Mouse (Mus musculus) MEL (cell line): ENCODE results near the gene Osgepl1. TPM values are rescaled to one million over a fixed set of nuclear protein-coding genes. Genes with fewer than 3 reads are reported as not detected.

Experiments used
- DNase-seq: peaks from one replicate; pipeline ENCODE4 v3.0.0; 2011; ENCODE audit warnings: low read depth, low spot score
- H3K27ac ChIP-seq: 2 replicates; pipeline ENCODE4 v1.5.1; 2012; ENCODE audit warnings: low read depth, mild to moderate bottlenecking, control low read depth, low read length, moderate library complexity; ENCODE audit not compliant: control insufficient read depth
- H3K27me3 ChIP-seq, 2 experiments: fragments of 150-350 bp in 1 of 2; sonication (generic) in 1 of 2; 2 replicates each; pipeline ENCODE4 v1.6.1; 2012; ENCODE audit warnings: low read length in 2 of 2, mild to moderate bottlenecking in 2 of 2, improper control_type of control experiment in 1 of 2, moderate library complexity in 1 of 2; ENCODE audit not compliant: insufficient read depth in 2 of 2, control insufficient read depth in 1 of 2
- H3K36me3 ChIP-seq, 2 experiments: 2 replicates each; pipeline ENCODE4 v1.6.1; 2012 to 2014; ENCODE audit warnings: low read length in 2 of 2, improper control_type of control experiment in 1 of 2, inconsistent platforms in 1 of 2, mild to moderate bottlenecking in 1 of 2; ENCODE audit not compliant: insufficient read depth in 2 of 2, control insufficient read depth in 1 of 2
- H3K4me1 ChIP-seq, 2 experiments: fragments of 150-350 bp in 1 of 2; sonication (generic) in 1 of 2; 2 replicates each; pipeline ENCODE4 v1.6.1; 2012; ENCODE audit warnings: low read length in 2 of 2, improper control_type of control experiment in 1 of 2, mild to moderate bottlenecking in 1 of 2; ENCODE audit not compliant: insufficient read depth in 2 of 2, control insufficient read depth in 1 of 2
- H3K4me3 ChIP-seq, 2 experiments: fragments of 150-350 bp in 1 of 2; sonication (generic) in 1 of 2; 2 replicates each; pipeline ENCODE4 v1.5.1; 2012; ENCODE audit warnings: low read depth in 2 of 2, low read length in 2 of 2, mild to moderate bottlenecking in 2 of 2, moderate library complexity in 2 of 2, control low read depth in 1 of 2, improper control_type of control experiment in 1 of 2; ENCODE audit not compliant: control insufficient read depth in 1 of 2, insufficient read depth in 1 of 2
- H3K79me2 ChIP-seq: 2 replicates; pipeline ENCODE4 v1.6.1; 2012; ENCODE audit warnings: mild to moderate bottlenecking, low read length, moderate library complexity; ENCODE audit not compliant: control insufficient read depth, poor library complexity, insufficient read depth
- H3K9ac ChIP-seq: 2 replicates; pipeline ENCODE4 v1.6.1; 2012; ENCODE audit warnings: low read depth, mild to moderate bottlenecking, control low read depth, low read length, moderate library complexity; ENCODE audit not compliant: control insufficient read depth, poor library complexity, severe bottlenecking
- H3K9me3 ChIP-seq: fragments of 150-350 bp; sonication (generic); replicated peaks from 2 replicates; pipeline ENCODE4 v1.6.1; 2012; ENCODE audit warnings: mild to moderate bottlenecking, low read length, improper control_type of control experiment, moderate library complexity; ENCODE audit not compliant: insufficient read depth
- BHLHE40 ChIP-seq: IDR thresholded peaks from 2 replicates; pipeline ENCODE4 v1.6.1; 2012; ENCODE audit warnings: low read depth, mild to moderate bottlenecking, inconsistent platforms, low read length, improper control_type of control experiment, borderline replicate concordance
- CHD2 ChIP-seq: IDR thresholded peaks from 2 replicates; pipeline ENCODE4 v1.6.1; 2011; ENCODE audit warnings: low read length, improper control_type of control experiment
- CTCF ChIP-seq, 3 experiments: IDR thresholded peaks in 2 of 3; conservative IDR thresholded peaks in 1 of 3; 2 replicates each; pipeline ENCODE4 v1.5.1; 2011 to 2012; ENCODE audit warnings: low read length in 3 of 3, low read depth in 2 of 3, mild to moderate bottlenecking in 2 of 3, improper control_type of control experiment in 1 of 3, inconsistent platforms in 1 of 3, mixed read lengths in 1 of 3, moderate library complexity in 1 of 3; ENCODE audit not compliant: control insufficient read depth in 1 of 3, insufficient read depth in 1 of 3, poor library complexity in 1 of 3, severe bottlenecking in 1 of 3
- E2F4 ChIP-seq: IDR thresholded peaks from 2 replicates; pipeline ENCODE4 v1.6.1; 2011; ENCODE audit warnings: low read depth, low read length, improper control_type of control experiment, borderline replicate concordance
- ELF1 ChIP-seq: IDR thresholded peaks from 2 replicates; pipeline ENCODE4 v1.6.1; 2014; ENCODE audit warnings: low read depth, mild to moderate bottlenecking, inconsistent platforms, low read length, improper control_type of control experiment, moderate library complexity
- EP300 ChIP-seq, 2 experiments: IDR thresholded peaks; 2 replicates each; pipeline ENCODE4 v1.6.1; 2011; ENCODE audit warnings: improper control_type of control experiment in 2 of 2, low read length in 2 of 2, low read depth in 1 of 2, mild to moderate bottlenecking in 1 of 2
- ETS1 ChIP-seq: IDR thresholded peaks from 2 replicates; pipeline ENCODE4 v1.6.1; 2012; ENCODE audit warnings: low read depth, mild to moderate bottlenecking, inconsistent platforms, low read length, improper control_type of control experiment, moderate library complexity
- GABPA ChIP-seq: IDR thresholded peaks from 2 replicates; pipeline ENCODE4 v1.6.1; 2012; ENCODE audit warnings: low read depth, mild to moderate bottlenecking, inconsistent platforms, low read length, improper control_type of control experiment, moderate library complexity
- HCFC1 ChIP-seq: IDR thresholded peaks from 2 replicates; pipeline ENCODE4 v1.6.1; 2012; ENCODE audit warnings: low read depth, mild to moderate bottlenecking, inconsistent platforms, low read length, improper control_type of control experiment, moderate library complexity
- JUND ChIP-seq: IDR thresholded peaks from 2 replicates; pipeline ENCODE4 v1.6.1; 2011; ENCODE audit warnings: low read depth, mild to moderate bottlenecking, improper control_type of control experiment, low read length
- KAT2A ChIP-seq: conservative IDR thresholded peaks from 2 replicates; pipeline ENCODE4 v1.6.1; 2012; ENCODE audit warnings: low read depth, low read length, improper control_type of control experiment, inconsistent platforms
- MAFK ChIP-seq: IDR thresholded peaks from 2 replicates; pipeline ENCODE4 v1.6.1; 2011; ENCODE audit warnings: low read depth, mild to moderate bottlenecking, low read length, improper control_type of control experiment, borderline replicate concordance
- MAX ChIP-seq: IDR thresholded peaks from 2 replicates; pipeline ENCODE4 v1.6.1; 2011; ENCODE audit warnings: low read length, improper control_type of control experiment
- MAZ ChIP-seq: IDR thresholded peaks from 2 replicates; pipeline ENCODE4 v1.6.1; 2012; ENCODE audit warnings: low read depth, mild to moderate bottlenecking, inconsistent platforms, low read length, improper control_type of control experiment
- MXI1 ChIP-seq: IDR thresholded peaks from 2 replicates; pipeline ENCODE4 v1.6.1; 2011; ENCODE audit warnings: mild to moderate bottlenecking, low read depth, low read length, improper control_type of control experiment
- MYB ChIP-seq: IDR thresholded peaks from 2 replicates; pipeline ENCODE4 v1.6.1; 2011; ENCODE audit warnings: mild to moderate bottlenecking, low read depth, low read length, improper control_type of control experiment
- MYC ChIP-seq: IDR thresholded peaks from 2 replicates; pipeline ENCODE4 v1.6.1; 2011; ENCODE audit warnings: low read depth, mild to moderate bottlenecking, low read length, improper control_type of control experiment, moderate library complexity
- NELFE ChIP-seq: IDR thresholded peaks from 2 replicates; pipeline ENCODE4 v1.6.1; 2011; ENCODE audit warnings: low read depth, low read length, improper control_type of control experiment
- NRF1 ChIP-seq: IDR thresholded peaks from 2 replicates; pipeline ENCODE4 v1.6.1; 2014; ENCODE audit warnings: low read depth, mild to moderate bottlenecking, inconsistent platforms, low read length, improper control_type of control experiment, moderate library complexity; ENCODE audit not compliant: poor library complexity, insufficient read depth, severe bottlenecking
- POLR2A ChIP-seq, 2 experiments: IDR thresholded peaks; 2 replicates each; pipeline ENCODE4 v1.6.1; 2011 to 2012; ENCODE audit warnings: low read length in 2 of 2, mild to moderate bottlenecking in 2 of 2, control low read depth in 1 of 2, improper control_type of control experiment in 1 of 2, low read depth in 1 of 2, moderate library complexity in 1 of 2; ENCODE audit not compliant: control insufficient read depth in 1 of 2, insufficient read depth in 1 of 2, poor library complexity in 1 of 2
- POLR2AphosphoS2 ChIP-seq: IDR thresholded peaks from 2 replicates; pipeline ENCODE4 v1.6.1; 2011; ENCODE audit warnings: low read length, improper control_type of control experiment
- POLR2AphosphoS5 ChIP-seq: IDR thresholded peaks from 2 replicates; pipeline ENCODE4 v1.6.1; 2012; ENCODE audit warnings: low read depth, borderline replicate concordance, mild to moderate bottlenecking, inconsistent platforms, low read length, moderate library complexity, mixed read lengths
- RAD21 ChIP-seq: IDR thresholded peaks from 2 replicates; pipeline ENCODE4 v1.6.1; 2011; ENCODE audit warnings: mild to moderate bottlenecking, low read depth, low read length, improper control_type of control experiment
- RCOR1 ChIP-seq: IDR thresholded peaks from 2 replicates; pipeline ENCODE4 v1.6.1; 2012; ENCODE audit warnings: low read depth, mild to moderate bottlenecking, inconsistent platforms, low read length, improper control_type of control experiment
- SIN3A ChIP-seq: IDR thresholded peaks from 2 replicates; pipeline ENCODE4 v1.6.1; 2012; ENCODE audit warnings: low read length, improper control_type of control experiment, inconsistent platforms
- SMC3 ChIP-seq: IDR thresholded peaks from 2 replicates; pipeline ENCODE4 v1.6.1; 2011; ENCODE audit warnings: low read depth, low read length, improper control_type of control experiment
- TAL1 ChIP-seq: IDR thresholded peaks from 2 replicates; pipeline ENCODE4 v1.6.1; 2012; ENCODE audit warnings: mild to moderate bottlenecking, inconsistent platforms, low read length, moderate library complexity, mixed read lengths
- TBP ChIP-seq: IDR thresholded peaks from 2 replicates; pipeline ENCODE4 v1.8.0; 2011; ENCODE audit warnings: low read depth, low read length, improper control_type of control experiment
- TCF12 ChIP-seq: IDR thresholded peaks from 2 replicates; pipeline ENCODE4 v1.6.1; 2014; ENCODE audit warnings: low read depth, mild to moderate bottlenecking, inconsistent platforms, low read length, improper control_type of control experiment, moderate library complexity
- UBTF ChIP-seq: IDR thresholded peaks from 2 replicates; pipeline ENCODE4 v1.6.1; 2012; ENCODE audit warnings: low read depth, mild to moderate bottlenecking, inconsistent platforms, low read length, improper control_type of control experiment, moderate library complexity, borderline replicate concordance; ENCODE audit not compliant: insufficient read depth
- USF1 ChIP-seq: IDR thresholded peaks from 2 replicates; pipeline ENCODE4 v1.6.1; 2014; ENCODE audit warnings: low read depth, mild to moderate bottlenecking, inconsistent platforms, low read length, improper control_type of control experiment, moderate library complexity
- USF2 ChIP-seq, 2 experiments: IDR thresholded peaks; 2 replicates each; pipeline ENCODE4 v1.6.1; 2011 to 2012; ENCODE audit warnings: improper control_type of control experiment in 2 of 2, low read length in 2 of 2, borderline replicate concordance in 1 of 2, inconsistent platforms in 1 of 2, low read depth in 1 of 2, mild to moderate bottlenecking in 1 of 2; ENCODE audit not compliant: insufficient read depth in 1 of 2
- ZC3H11A ChIP-seq: IDR thresholded peaks from 2 replicates; pipeline ENCODE4 v1.6.1; 2012; ENCODE audit warnings: low read depth, mild to moderate bottlenecking, inconsistent platforms, low read length, improper control_type of control experiment
- ZKSCAN1 ChIP-seq: IDR thresholded peaks from 2 replicates; pipeline ENCODE4 v1.6.1; 2012; ENCODE audit warnings: low read depth, mild to moderate bottlenecking, inconsistent platforms, low read length, improper control_type of control experiment, moderate library complexity
- ZMIZ1 ChIP-seq: IDR thresholded peaks from 2 replicates; pipeline ENCODE4 v1.6.1; 2012; ENCODE audit warnings: low read depth, mild to moderate bottlenecking, inconsistent platforms, low read length, improper control_type of control experiment, moderate library complexity
- ZNF384 ChIP-seq: IDR thresholded peaks from 2 replicates; pipeline ENCODE4 v1.6.1; 2012; ENCODE audit warnings: low read depth, mild to moderate bottlenecking, inconsistent platforms, low read length, improper control_type of control experiment
- polyA plus RNA-seq, 2 experiments: library from polyadenylated mRNA; stranded (reverse) in 1 of 2; unstranded in 1 of 2; fragments of >175 nt in 1 of 2; fragments of >200 nt in 1 of 2; gene quantifications; 2 replicates each; pipeline versions ENCODE4 v1.2.1 to v1.2.4; 2012; ENCODE audit warnings: low replicate concordance in 2 of 2, low read depth in 1 of 2; ENCODE audit not compliant: insufficient read length in 2 of 2, insufficient read depth in 1 of 2, missing spikeins in 1 of 2
- total RNA-seq: library from RNA; depleted of rRNA; stranded (reverse); fragments of 300-350 nt; gene quantifications from 2 replicates; pipeline ENCODE4 v1.2.3, GENCODE M21; 2012

Gene Osgepl1
- total and polyA plus RNA-seq, 3 experiments: 14.1 to 14.5 TPM; not detected in 1

DNA sequence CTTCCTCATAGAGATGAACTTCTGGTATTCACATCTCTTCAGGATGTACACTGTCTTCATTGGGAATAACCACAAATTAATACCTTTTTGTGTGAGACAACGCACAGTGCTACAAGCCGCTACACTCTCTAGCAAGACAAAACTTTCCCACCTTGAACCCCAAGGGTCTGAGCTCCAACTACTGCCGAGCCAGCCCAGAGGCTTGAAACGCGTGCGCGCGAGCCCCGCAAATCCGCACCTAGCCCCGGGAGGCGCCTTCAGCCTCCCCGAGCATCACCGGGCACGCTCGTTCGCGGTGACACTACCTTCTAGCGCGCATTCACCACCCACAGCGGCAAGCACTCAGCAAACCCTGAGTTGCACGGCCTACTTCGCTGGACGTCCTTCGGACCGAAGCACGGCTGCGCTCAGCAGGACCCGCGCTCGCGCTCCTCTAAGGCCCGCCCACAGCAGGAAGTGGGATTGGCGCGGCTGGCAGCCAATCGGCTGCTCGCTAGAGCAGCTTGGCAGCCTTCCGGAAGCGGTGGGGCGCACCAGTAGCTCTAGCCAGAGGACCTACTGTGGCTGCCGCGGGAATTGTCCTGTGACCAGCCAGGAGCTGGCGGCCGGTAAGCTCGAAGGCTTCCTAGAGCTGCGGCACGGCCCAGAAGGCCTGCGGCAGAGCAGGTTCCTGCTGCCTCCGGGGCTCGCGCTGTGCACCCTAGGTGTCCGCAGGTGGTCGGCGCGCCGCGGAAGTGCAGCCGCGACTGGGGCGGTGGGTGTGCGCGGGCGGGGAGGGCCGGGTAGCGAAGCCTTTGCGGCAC is 16.6 kb upstream of the Osgepl1 start, which contains the start of the genes Pms1, Ormdl1 and Gm28778:
Gene Pms1 (minus strand): TSS at position 438 of the 803 bp plus-strand sequence.
Gene Ormdl1 (plus strand): TSS at position 515 of the 803 bp plus-strand sequence.
Gene Gm28778 (plus strand): TSS at position 531 of the 803 bp plus-strand sequence.
- Histone ChIP-seq H3K27ac (peak within 1 kb of the TSS; percentile 74), H3K36me3 (peaks cover 0 to 10% of the 10 kb centered on the region in 2 experiments; a peak in 3 of 4 replicates)
- TF ChIP-seq POLR2A (IDR thresholded peaks at IDR 0.05; ENCODE audit: control insufficient read depth in 1 of 2, insufficient read depth in 1 of 2, low read depth in 1 of 2, low read length in 2 of 2, poor library complexity in 1 of 2) (peak; percentile 90 to 94), UBTF (no peak), MYB (no peak), USF2 (IDR thresholded peaks at IDR 0.05; ENCODE audit: borderline replicate concordance in 1 of 2, insufficient read depth in 1 of 2, low read depth in 1 of 2, low read length in 2 of 2) (no peak), MXI1 (peak; percentile 84), TAL1 (no peak), ELF1 (peak; percentile 90), E2F4 (peak; percentile 80; the same call in 1 of the 2 replicates), TBP (peak; percentile 76; the same call in 1 of the 2 replicates), RCOR1 (no peak), NRF1 (peak; percentile 64), ZKSCAN1 (0 out of 2 replicates have a peak, but pooled peaks have one; percentile 56), CHD2 (no peak), KAT2A (no peak; the same call in 1 of the 2 replicates), SMC3 (no peak), CTCF (IDR thresholded peaks at IDR 0.05 in 2 of 3, conservative IDR thresholded peaks at IDR 0.05 in 1 of 3; ENCODE audit: control insufficient read depth in 1 of 3, insufficient read depth in 1 of 3, low read depth in 2 of 3, low read length in 3 of 3, poor library complexity in 1 of 3, severe bottlenecking in 1 of 3) (no peak), MAFK (no peak), ZC3H11A (no peak), JUND (no peak), EP300 (IDR thresholded peaks at IDR 0.05; ENCODE audit: low read depth in 1 of 2, low read length in 2 of 2) (0 out of 4 replicates have a peak, but pooled peaks of 1 of the 2 experiments have one; percentile 10), BHLHE40 (no peak), ZMIZ1 (peak; percentile 90), POLR2AphosphoS2 (peak; percentile 80), ZNF384 (no peak), TCF12 (peak; percentile 41), MAZ (0 out of 2 replicates have a peak, but pooled peaks have one; percentile 41), HCFC1 (peak; percentile 76), POLR2AphosphoS5 (no peak), ETS1 (no peak), USF1 (peak; percentile 7; the same call in 1 of the 2 replicates), SIN3A (peak; percentile 77), NELFE (peak; percentile 92), MAX (peak; percentile 74), RAD21 (no peak), GABPA (no peak), MYC (no peak)

More for the DNA sequence above, 16.6 kb upstream of the Osgepl1 start, which contains the start of the genes Pms1, Ormdl1 and Gm28778:
- H3K27me3 ChIP-seq: no peaks in the 10 kb centered on the region
- H3K9me3 ChIP-seq: no peaks in the 10 kb centered on the region
- H3K4me3 ChIP-seq: peak within 1 kb of the TSS; percentile 66 to 96
- H3K4me1 ChIP-seq: peaks cover 0 to 2% of the 10 kb centered on the region in 2 experiments; a peak in 1 of 4 replicates
- peak within 1 kb of the TSS; percentile 89 for H3K9ac ChIP-seq
- peak; percentile 97 for DNase-seq
- H3K79me2 ChIP-seq: peaks cover 3% of the 10 kb centered on the region; the same call in 1 of the 2 replicates
